Mouse (Mus musculus): ENCODE results near the gene Npy1r. TPM values are rescaled to one million over a fixed set of nuclear protein-coding genes. Genes with fewer than 3 reads are reported as not detected.

The Npy1r gene
- polyA plus RNA-seq, 1 experiment = not detected

DNA sequence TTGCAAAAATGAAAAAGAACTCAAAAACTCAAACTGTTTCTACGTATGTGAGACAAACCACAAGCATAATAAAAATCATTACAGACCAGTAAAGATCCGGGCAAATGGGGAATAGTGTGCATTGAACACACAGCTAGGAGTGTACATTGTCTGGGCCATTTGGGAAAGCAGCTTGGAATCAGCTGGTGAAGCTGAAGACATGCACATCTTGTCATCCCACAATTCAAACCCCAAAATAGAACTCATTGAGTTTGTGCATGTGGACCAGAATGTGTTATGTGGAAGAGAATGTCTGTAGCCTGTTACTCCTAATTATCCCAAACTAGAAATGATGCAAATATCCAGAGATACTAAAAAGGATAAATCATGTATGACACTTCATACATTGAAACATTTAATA lies 25.8 kb downstream of the Npy1r start:
- no peak for TF ChIP-seq POLR2A (IDR thresholded peaks at IDR 0.05; ENCODE audit: borderline replicate concordance, low read depth, low read length)
- TF ChIP-seq CTCF (IDR thresholded peaks at IDR 0.05; ENCODE audit: low read depth, low read length) = no peak
- Histone ChIP-seq H3K4me3 (ENCODE audit: insufficient read depth, low read length) (no peak overlapping the region), H3K27ac (ENCODE audit: insufficient read depth, low read depth, low read length) (no peak overlapping the region), H3K4me1 (ENCODE audit: control insufficient read depth, insufficient read depth, low read length) (no peaks in the 10 kb centered on the region)

DNA sequence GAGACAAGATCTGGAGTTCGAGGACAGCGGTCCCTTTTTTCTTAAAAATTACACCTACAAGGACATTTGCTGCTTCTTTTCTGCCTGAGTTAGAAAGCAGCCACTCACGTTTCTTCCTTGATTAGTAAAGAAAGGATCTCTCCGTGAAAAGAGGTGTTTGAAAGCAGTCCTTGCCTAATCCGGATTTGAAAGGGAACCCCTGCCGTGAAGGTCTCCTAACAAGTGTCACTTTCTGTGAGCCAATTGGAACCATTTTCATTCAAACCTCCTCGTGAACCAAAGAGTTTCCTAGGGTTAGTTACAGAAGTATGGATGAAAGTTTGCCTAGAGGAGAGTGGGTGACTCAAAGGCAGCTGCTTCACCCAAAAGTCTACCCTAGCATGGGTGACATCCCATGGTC lies 32.5 kb downstream of the Npy1r start:
- no peak overlapping the region for H3K4me3 ChIP-seq (ENCODE audit: insufficient read depth, low read length)
- no peak for TF ChIP-seq CTCF (IDR thresholded peaks at IDR 0.05; ENCODE audit: low read depth, low read length)
- no peak for TF ChIP-seq POLR2A (IDR thresholded peaks at IDR 0.05; ENCODE audit: borderline replicate concordance, low read depth, low read length)
- no peaks in the 10 kb centered on the region for H3K4me1 ChIP-seq (ENCODE audit: control insufficient read depth, insufficient read depth, low read length)
- no peak overlapping the region for H3K27ac ChIP-seq (ENCODE audit: insufficient read depth, low read depth, low read length)

DNA sequence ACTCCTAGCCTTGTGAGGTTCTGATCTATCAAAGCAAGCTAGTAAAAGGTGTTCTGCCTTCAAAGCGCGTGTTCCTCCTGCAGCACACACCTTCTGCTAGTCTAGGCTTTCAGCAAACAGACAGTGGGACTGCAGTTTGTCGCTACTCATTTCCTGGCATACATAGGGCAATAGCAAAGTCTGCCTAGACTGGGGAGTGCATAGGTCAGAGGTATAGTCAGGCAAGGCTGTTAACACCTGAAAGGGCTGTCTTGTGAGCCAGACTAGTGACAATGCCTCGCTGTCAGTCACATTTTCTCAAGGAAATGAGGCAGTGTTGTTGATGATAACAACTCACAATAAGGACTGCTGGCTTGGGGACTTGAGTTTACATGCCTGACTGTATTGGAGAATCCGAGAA lies 35.0 kb downstream of the Npy1r start:
- Histone ChIP-seq H3K27ac (ENCODE audit: insufficient read depth, low read depth, low read length) (no peak overlapping the region), H3K4me3 (ENCODE audit: insufficient read depth, low read length) (no peak overlapping the region), H3K4me1 (ENCODE audit: control insufficient read depth, insufficient read depth, low read length) (no peaks in the 10 kb centered on the region)
- TF ChIP-seq CTCF (IDR thresholded peaks at IDR 0.05; ENCODE audit: low read depth, low read length) = no peak
- no peak for TF ChIP-seq POLR2A (IDR thresholded peaks at IDR 0.05; ENCODE audit: borderline replicate concordance, low read depth, low read length)

GRCm38 (mm10) chr8:66742359-66742758 lies 45.4 kb downstream of the Npy1r start:
- Histone ChIP-seq H3K27ac (ENCODE audit: insufficient read depth, low read depth, low read length) (no peak overlapping the region), H3K4me1 (ENCODE audit: control insufficient read depth, insufficient read depth, low read length) (no peaks in the 10 kb centered on the region), H3K4me3 (ENCODE audit: insufficient read depth, low read length) (no peak overlapping the region)
- TF ChIP-seq CTCF (IDR thresholded peaks at IDR 0.05; ENCODE audit: low read depth, low read length) = no peak
- no peak for TF ChIP-seq POLR2A (IDR thresholded peaks at IDR 0.05; ENCODE audit: borderline replicate concordance, low read depth, low read length)

DNA sequence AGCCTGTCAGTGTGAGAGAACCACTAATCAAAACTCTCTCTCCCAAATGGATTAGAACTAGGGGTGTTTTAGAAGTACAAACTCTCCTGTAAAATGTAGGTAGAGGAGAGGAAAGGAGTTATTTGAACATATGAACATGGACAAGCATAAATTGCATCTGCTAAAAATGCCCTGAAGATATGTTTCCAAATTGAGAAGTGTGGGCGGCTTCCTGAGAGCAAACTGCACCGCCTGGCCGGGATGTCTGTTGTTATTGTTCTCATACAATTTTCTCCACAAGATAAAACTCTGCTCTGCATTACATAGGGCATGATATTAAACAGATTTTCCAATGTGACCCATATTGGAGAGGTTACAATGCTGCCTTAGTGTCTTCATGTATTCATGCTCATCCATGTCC lies 48.6 kb downstream of the Npy1r start:
- Histone ChIP-seq H3K4me3 (ENCODE audit: insufficient read depth, low read length) (no peak overlapping the region), H3K27ac (ENCODE audit: insufficient read depth, low read depth, low read length) (no peak overlapping the region), H3K4me1 (ENCODE audit: control insufficient read depth, insufficient read depth, low read length) (no peaks in the 10 kb centered on the region)
- TF ChIP-seq POLR2A (IDR thresholded peaks at IDR 0.05; ENCODE audit: borderline replicate concordance, low read depth, low read length) (no peak), CTCF (IDR thresholded peaks at IDR 0.05; ENCODE audit: low read depth, low read length) (no peak)

DNA sequence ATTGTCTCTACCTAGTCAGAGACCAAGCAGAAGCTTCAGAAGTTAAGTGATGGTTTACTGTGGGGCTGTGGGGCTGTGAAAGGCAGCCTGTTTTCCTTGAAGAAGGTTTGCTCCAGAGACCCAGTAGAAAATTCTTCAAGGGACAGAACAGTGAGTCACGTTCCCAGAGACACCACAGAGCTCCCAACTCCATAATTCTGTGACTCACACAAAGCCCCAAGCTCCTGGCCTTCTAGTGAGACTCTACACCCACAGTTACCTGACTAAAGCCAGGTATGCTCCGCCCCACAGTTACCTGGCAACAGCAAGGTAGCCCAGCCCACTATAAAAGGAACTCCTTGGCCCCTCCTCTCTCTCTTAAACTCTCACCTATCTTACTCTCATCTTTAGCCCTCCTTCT lies 54.6 kb downstream of the Npy1r start:
- H3K27ac ChIP-seq (ENCODE audit: insufficient read depth, low read depth, low read length) = no peak overlapping the region
- no peak overlapping the region for H3K4me3 ChIP-seq (ENCODE audit: insufficient read depth, low read length)
- TF ChIP-seq POLR2A (IDR thresholded peaks at IDR 0.05; ENCODE audit: borderline replicate concordance, low read depth, low read length) = no peak
- TF ChIP-seq CTCF (IDR thresholded peaks at IDR 0.05; ENCODE audit: low read depth, low read length) = no peak
- no peaks in the 10 kb centered on the region for H3K4me1 ChIP-seq (ENCODE audit: control insufficient read depth, insufficient read depth, low read length)

DNA sequence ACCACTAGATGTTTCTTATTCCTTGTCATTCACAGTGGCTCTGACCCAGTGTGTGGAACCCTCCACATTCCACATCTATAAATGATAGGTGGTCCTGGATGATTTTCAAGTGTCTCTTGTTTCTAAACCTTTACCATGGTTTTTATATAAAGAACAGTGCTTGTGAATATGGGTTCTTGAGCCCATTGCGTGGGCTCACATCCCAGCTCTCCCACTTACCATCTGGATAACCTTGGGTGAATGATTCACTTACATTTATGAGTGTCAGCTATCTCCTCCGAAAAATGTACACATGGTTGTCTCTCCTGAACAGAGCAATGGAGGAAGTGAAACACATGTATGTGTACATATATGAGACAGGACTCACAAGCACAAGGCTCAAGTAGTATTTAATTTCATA lies 59.2 kb downstream of the Npy1r start:
- no peak for TF ChIP-seq POLR2A (IDR thresholded peaks at IDR 0.05; ENCODE audit: borderline replicate concordance, low read depth, low read length)
- TF ChIP-seq CTCF (IDR thresholded peaks at IDR 0.05; ENCODE audit: low read depth, low read length) = no peak
- Histone ChIP-seq H3K27ac (ENCODE audit: insufficient read depth, low read depth, low read length) (no peak overlapping the region), H3K4me1 (ENCODE audit: control insufficient read depth, insufficient read depth, low read length) (no peaks in the 10 kb centered on the region), H3K4me3 (ENCODE audit: insufficient read depth, low read length) (no peak overlapping the region)

Other genes starting within 250 kb of the Npy1r start
- 4.2 and 5.2 TPM in 2 replicates for gene Tma16, start 210.7 kb upstream of the Npy1r start, polyA plus RNA-seq (2012; ENCODE audit: insufficient read depth, insufficient read length, missing spikeins)
- not detected in 2 replicates for gene Tktl2, start 185.4 kb upstream of the Npy1r start, polyA plus RNA-seq (2012; ENCODE audit: insufficient read depth, insufficient read length, missing spikeins)
- gene Npy5r, start 9.1 kb upstream of the Npy1r start, polyA plus RNA-seq (2012; ENCODE audit: insufficient read depth, insufficient read length, missing spikeins) = not detected in 2 replicates
- 8.9 and 10.4 TPM in 2 replicates for gene Naf1, start 163.0 kb downstream of the Npy1r start, polyA plus RNA-seq (2012; ENCODE audit: insufficient read depth, insufficient read length, missing spikeins)